Mouse (Mus musculus): ENCODE measurements around the gene Gm7358.
"Not testable (repeated sequence)": the region's sequence is repeated elsewhere in the genome, so short reads cannot be mapped to it uniquely, and the experiment has no call there.

The Gm7358 gene

GRCm38 (mm10) chr17:14059431-14059830 lies at the start of gene Gm7358:
Gene Gm7358 (minus strand): TSS chr17:14059531.
- CTCF ChIA-PET, result not testable (repeated sequence)

GRCm38 (mm10) chr17:14103018-14103417 lies 43.7 kb upstream of the Gm7358 start:
- CTCF ChIA-PET, result not testable (repeated sequence)

- CTCF ChIA-PET, result not testable (repeated sequence)
These were observed 42.2 kb upstream of the Gm7358 start for GRCm38 (mm10) chr17:14101446-14101980.

- CTCF ChIA-PET, result not testable (repeated sequence)
These were observed 40.6 kb upstream of the Gm7358 start for GRCm38 (mm10) chr17:14099886-14100285.

GRCm38 (mm10) chr17:14094165-14094564 lies 34.8 kb upstream of the Gm7358 start:
- CTCF ChIA-PET, result not testable (repeated sequence)

GRCm38 (mm10) chr17:14086629-14087028 lies 27.3 kb upstream of the Gm7358 start:
- CTCF ChIA-PET, result not testable (repeated sequence)

GRCm38 (mm10) chr17:14041880-14042279 lies 17.5 kb downstream of the Gm7358 start:
- CTCF ChIA-PET, result not testable (repeated sequence)

GRCm38 (mm10) chr17:14037012-14037411 lies 22.3 kb downstream of the Gm7358 start:
- CTCF ChIA-PET, result not testable (repeated sequence)

GRCm38 (mm10) chr17:14036113-14036512 lies 23.2 kb downstream of the Gm7358 start:
- CTCF ChIA-PET, result not testable (repeated sequence)

All from spleen, embryonic (tissue).